Mouse (Mus musculus) MEL (cell line): ENCODE results near the gene Creb1.

Experiments used
- CHD1 ChIP-seq: IDR thresholded peaks from 2 replicates; pipeline ENCODE4 v1.6.1; 2012; ENCODE audit warnings: low read depth, mild to moderate bottlenecking, inconsistent platforms, low read length, improper control_type of control experiment
- CHD2 ChIP-seq: IDR thresholded peaks from 2 replicates; pipeline ENCODE4 v1.6.1; 2011; ENCODE audit warnings: low read length, improper control_type of control experiment
- CTCF ChIP-seq, 3 experiments: IDR thresholded peaks in 2 of 3; conservative IDR thresholded peaks in 1 of 3; 2 replicates each; pipeline ENCODE4 v1.5.1; 2011 to 2012; ENCODE audit warnings: low read length in 3 of 3, low read depth in 2 of 3, mild to moderate bottlenecking in 2 of 3, improper control_type of control experiment in 1 of 3, inconsistent platforms in 1 of 3, mixed read lengths in 1 of 3, moderate library complexity in 1 of 3; ENCODE audit not compliant: control insufficient read depth in 1 of 3, insufficient read depth in 1 of 3, poor library complexity in 1 of 3, severe bottlenecking in 1 of 3
- EP300 ChIP-seq, 2 experiments: IDR thresholded peaks; 2 replicates each; pipeline ENCODE4 v1.6.1; 2011; ENCODE audit warnings: improper control_type of control experiment in 2 of 2, low read length in 2 of 2, low read depth in 1 of 2, mild to moderate bottlenecking in 1 of 2
- GATA1 ChIP-seq: IDR thresholded peaks from 2 replicates; pipeline ENCODE4 v1.6.1; 2011; ENCODE audit warnings: low read depth, low read length, improper control_type of control experiment
- HCFC1 ChIP-seq: IDR thresholded peaks from 2 replicates; pipeline ENCODE4 v1.6.1; 2012; ENCODE audit warnings: low read depth, mild to moderate bottlenecking, inconsistent platforms, low read length, improper control_type of control experiment, moderate library complexity
- KAT2A ChIP-seq: conservative IDR thresholded peaks from 2 replicates; pipeline ENCODE4 v1.6.1; 2012; ENCODE audit warnings: low read depth, low read length, improper control_type of control experiment, inconsistent platforms
- MAFK ChIP-seq: IDR thresholded peaks from 2 replicates; pipeline ENCODE4 v1.6.1; 2011; ENCODE audit warnings: low read depth, mild to moderate bottlenecking, low read length, improper control_type of control experiment, borderline replicate concordance
- POLR2A ChIP-seq, 2 experiments: IDR thresholded peaks; 2 replicates each; pipeline ENCODE4 v1.6.1; 2011 to 2012; ENCODE audit warnings: low read length in 2 of 2, mild to moderate bottlenecking in 2 of 2, control low read depth in 1 of 2, improper control_type of control experiment in 1 of 2, low read depth in 1 of 2, moderate library complexity in 1 of 2; ENCODE audit not compliant: control insufficient read depth in 1 of 2, insufficient read depth in 1 of 2, poor library complexity in 1 of 2
- SMC3 ChIP-seq: IDR thresholded peaks from 2 replicates; pipeline ENCODE4 v1.6.1; 2011; ENCODE audit warnings: low read depth, low read length, improper control_type of control experiment
- TCF12 ChIP-seq: IDR thresholded peaks from 2 replicates; pipeline ENCODE4 v1.6.1; 2014; ENCODE audit warnings: low read depth, mild to moderate bottlenecking, inconsistent platforms, low read length, improper control_type of control experiment, moderate library complexity
- UBTF ChIP-seq: IDR thresholded peaks from 2 replicates; pipeline ENCODE4 v1.6.1; 2012; ENCODE audit warnings: low read depth, mild to moderate bottlenecking, inconsistent platforms, low read length, improper control_type of control experiment, moderate library complexity, borderline replicate concordance; ENCODE audit not compliant: insufficient read depth
- ZC3H11A ChIP-seq: IDR thresholded peaks from 2 replicates; pipeline ENCODE4 v1.6.1; 2012; ENCODE audit warnings: low read depth, mild to moderate bottlenecking, inconsistent platforms, low read length, improper control_type of control experiment

- TF ChIP-seq CHD2 (no peak), GATA1 (no peak), KAT2A (no peak), POLR2A (IDR thresholded peaks at IDR 0.05; ENCODE audit: control insufficient read depth in 1 of 2, insufficient read depth in 1 of 2, low read depth in 1 of 2, low read length in 2 of 2, poor library complexity in 1 of 2) (no peak), CHD1 (no peak), TCF12 (no peak), SMC3 (no peak), ZC3H11A (no peak), MAFK (no peak), UBTF (no peak), CTCF (IDR thresholded peaks at IDR 0.05 in 2 of 3, conservative IDR thresholded peaks at IDR 0.05 in 1 of 3; ENCODE audit: control insufficient read depth in 1 of 3, insufficient read depth in 1 of 3, low read depth in 2 of 3, low read length in 3 of 3, poor library complexity in 1 of 3, severe bottlenecking in 1 of 3) (no peak), HCFC1 (no peak), EP300 (IDR thresholded peaks at IDR 0.05; ENCODE audit: low read depth in 1 of 2, low read length in 2 of 2) (no peak)
Observed at GRCm38 (mm10) chr1:64653701-64654100, 121.3 kb downstream of the Creb1 start.
